Mouse (Mus musculus) G1E (cell line): Measurements from ENCODE around the gene Lrrc59. TPM values are rescaled to one million over a fixed set of nuclear protein-coding genes. Genes with fewer than 3 reads are reported as not detected.
A peak's percentile ranks its signal among the peaks of the same experiment; 100 is the strongest.
"Not testable (repeated sequence)": the region's sequence is repeated elsewhere in the genome, so short reads cannot be mapped to it uniquely, and the experiment has no call there.

Source experiments
- ATAC-seq: 2 replicates; pipeline ENCODE4 v1.8.0; 2016; ENCODE audit warnings: mild to moderate bottlenecking; ENCODE audit not compliant: insufficient number of reproducible peaks, poor library complexity, low FRiP score, severe bottlenecking; ENCODE audit errors: extremely low read depth
- DNase-seq: peaks from one replicate; pipeline ENCODE4 v3.0.0; 2012; ENCODE audit warnings: low spot score
- H3K27me3 ChIP-seq: 2 replicates; pipeline ENCODE4 v1.6.1; 2012; ENCODE audit warnings: mild to moderate bottlenecking, low read length, inconsistent platforms; ENCODE audit not compliant: insufficient read depth
- H3K36me3 ChIP-seq: replicated peaks from 2 replicates; pipeline ENCODE3; 2012; ENCODE audit warnings: mild to moderate bottlenecking, inconsistent platforms
- H3K4me1 ChIP-seq: 2 replicates; pipeline ENCODE4 v1.6.1; 2012; ENCODE audit warnings: low read depth, low read length, inconsistent platforms, mixed read lengths; ENCODE audit not compliant: insufficient read depth
- H3K4me3 ChIP-seq: 2 replicates; pipeline ENCODE4 v1.5.1; 2012; ENCODE audit warnings: low read depth, mild to moderate bottlenecking, inconsistent platforms, low read length, moderate library complexity, mixed read lengths
- H3K9me3 ChIP-seq: replicated peaks from 2 replicates; pipeline ENCODE4 v1.6.1; 2012; ENCODE audit warnings: inconsistent platforms
- CTCF ChIP-seq: IDR thresholded peaks from 2 replicates; pipeline ENCODE4 v1.5.1; 2012; ENCODE audit warnings: low read depth, low read length, inconsistent platforms, mixed read lengths
- GATA1 ChIP-seq: IDR thresholded peaks from 2 replicates; pipeline ENCODE4 v1.6.1; 2012; ENCODE audit warnings: borderline replicate concordance, low read length, inconsistent platforms, mixed read lengths
- GATA2 ChIP-seq: IDR thresholded peaks from 2 replicates; pipeline ENCODE4 v1.6.1; 2012; ENCODE audit warnings: low read depth, low read length, inconsistent platforms, borderline replicate concordance
- POLR2AphosphoS5 ChIP-seq: IDR thresholded peaks from 2 replicates; pipeline ENCODE4 v1.6.1; 2012; ENCODE audit warnings: low read depth, low read length, inconsistent platforms; ENCODE audit not compliant: insufficient replicate concordance
- TAL1 ChIP-seq: conservative IDR thresholded peaks from 2 replicates; pipeline ENCODE4 v1.6.1; 2012; ENCODE audit warnings: low read depth, low read length, inconsistent platforms, mixed read lengths
- polyA plus RNA-seq: library from polyadenylated mRNA; stranded (reverse); fragments of >175 nt; gene quantifications from 2 replicates; pipeline ENCODE4 v1.2.3, GENCODE M21; 2012
- total RNA-seq, 2 experiments: library from RNA; stranded (forward) in 1 of 2; stranded (reverse) in 1 of 2; fragments of 200-1000 nt in 1 of 2; fragments of >200 nt in 1 of 2; fragmentation: Nextera tagmentation in 1 of 2; gene quantifications; 2 replicates each; pipeline ENCODE4 v1.2.3; 2014 to 2017

Lrrc59 gene
- total and polyA plus RNA-seq, 3 experiments = 107 to 146 (median 117) TPM

GRCm38 (mm10) chr11:94629884-94630198 is 274 bp downstream of the Lrrc59 start:
- no peak for TF ChIP-seq CTCF
- TF ChIP-seq POLR2AphosphoS5 = no peak
- TF ChIP-seq GATA2 = no peak
- TF ChIP-seq TAL1 = no peak
- no peak for TF ChIP-seq GATA1
- H3K36me3 ChIP-seq = peaks cover 43% of the 10 kb centered on the region
- no peaks in the 10 kb centered on the region for H3K27me3 ChIP-seq
- peaks cover 32% of the 10 kb centered on the region for H3K4me1 ChIP-seq
- DNase-seq (no peak), ATAC-seq (no peak)
- H3K4me3 ChIP-seq = peak overlapping the region; percentile 94
- no peaks in the 10 kb centered on the region for H3K9me3 ChIP-seq

GRCm38 (mm10) chr11:94630199-94631011 is 838 bp downstream of the Lrrc59 start:
- H3K27me3 ChIP-seq = no peaks in the 10 kb centered on the region
- ATAC-seq (no peak), DNase-seq (peak; percentile 34)
- H3K4me3 ChIP-seq = peak overlapping the region; percentile 94
- peaks cover 32% of the 10 kb centered on the region for H3K4me1 ChIP-seq
- H3K36me3 ChIP-seq = peaks cover 48% of the 10 kb centered on the region
- TF ChIP-seq GATA2 = no peak
- no peak for TF ChIP-seq POLR2AphosphoS5
- TF ChIP-seq CTCF = no peak
- no peak for TF ChIP-seq TAL1
- TF ChIP-seq GATA1 = no peak
- no peaks in the 10 kb centered on the region for H3K9me3 ChIP-seq

- DNase-seq = no peak
- no peaks in the 10 kb centered on the region for H3K9me3 ChIP-seq
- peaks cover 34% of the 10 kb centered on the region for H3K4me1 ChIP-seq
- H3K4me3 ChIP-seq = no peak overlapping the region
- ATAC-seq = no peak
- peaks cover 64% of the 10 kb centered on the region for H3K36me3 ChIP-seq
- no peak for TF ChIP-seq GATA2
- TF ChIP-seq CTCF = no peak
- no peak for TF ChIP-seq POLR2AphosphoS5
- no peak for TF ChIP-seq GATA1
- no peak for TF ChIP-seq TAL1
- H3K27me3 ChIP-seq = no peaks in the 10 kb centered on the region
These were observed 2.4 kb downstream of the Lrrc59 start for GRCm38 (mm10) chr11:94631969-94632368.

GRCm38 (mm10) chr11:94632988-94633387 is 3.4 kb downstream of the Lrrc59 start:
- ATAC-seq = no peak
- Histone ChIP-seq H3K9me3 (no peaks in the 10 kb centered on the region), H3K27me3 (no peaks in the 10 kb centered on the region), H3K4me3 (no peak overlapping the region), H3K36me3 (peaks cover 74% of the 10 kb centered on the region), H3K4me1 (peaks cover 34% of the 10 kb centered on the region)
- no peak for DNase-seq
- TF ChIP-seq CTCF (no peak), GATA2 (no peak), POLR2AphosphoS5 (no peak), GATA1 (no peak), TAL1 (no peak)

GRCm38 (mm10) chr11:94634431-94634830 is 4.9 kb downstream of the Lrrc59 start:
- peaks cover 89% of the 10 kb centered on the region for H3K36me3 ChIP-seq
- no peak overlapping the region for H3K4me3 ChIP-seq
- peaks cover 34% of the 10 kb centered on the region for H3K4me1 ChIP-seq
- no peaks in the 10 kb centered on the region for H3K27me3 ChIP-seq
- no peak for ATAC-seq
- H3K9me3 ChIP-seq = no peaks in the 10 kb centered on the region
- TF ChIP-seq TAL1 = no peak
- no peak for TF ChIP-seq POLR2AphosphoS5
- no peak for TF ChIP-seq GATA2
- no peak for TF ChIP-seq GATA1
- TF ChIP-seq CTCF = no peak
- no peak for DNase-seq

- TF ChIP-seq CTCF (no peak), GATA2 (no peak), GATA1 (no peak), TAL1 (no peak), POLR2AphosphoS5 (no peak)
- no peak for DNase-seq
- Histone ChIP-seq H3K9me3 (no peaks in the 10 kb centered on the region), H3K4me1 (peaks cover 15% of the 10 kb centered on the region), H3K27me3 (no peaks in the 10 kb centered on the region), H3K36me3 (peaks cover 96% of the 10 kb centered on the region), H3K4me3 (no peak overlapping the region)
- ATAC-seq = no peak
These were observed 15.1 kb downstream of the Lrrc59 start for GRCm38 (mm10) chr11:94644461-94645219.

- Histone ChIP-seq H3K4me1 (peaks cover 23% of the 10 kb centered on the region), H3K27me3 (no peaks in the 10 kb centered on the region), H3K9me3 (no peaks in the 10 kb centered on the region), H3K36me3 (peaks cover 95% of the 10 kb centered on the region), H3K4me3 (no peak overlapping the region)
- TF ChIP-seq GATA2 (no peak), GATA1 (no peak), TAL1 (no peak), CTCF (no peak)
- no peak for ATAC-seq
- DNase-seq = no peak
These were observed 16.9 kb downstream of the Lrrc59 start for GRCm38 (mm10) chr11:94646457-94646856.

GRCm38 (mm10) chr11:94651241-94651640 is 21.7 kb downstream of the Lrrc59 start:
- peaks cover 72% of the 10 kb centered on the region for H3K36me3 ChIP-seq
- peaks cover 41% of the 10 kb centered on the region for H3K4me1 ChIP-seq
- not testable (repeated sequence) for H3K4me3 ChIP-seq, H3K9me3 ChIP-seq, DNase-seq, H3K27me3 ChIP-seq, ATAC-seq
